In the genomic region with DNA sequence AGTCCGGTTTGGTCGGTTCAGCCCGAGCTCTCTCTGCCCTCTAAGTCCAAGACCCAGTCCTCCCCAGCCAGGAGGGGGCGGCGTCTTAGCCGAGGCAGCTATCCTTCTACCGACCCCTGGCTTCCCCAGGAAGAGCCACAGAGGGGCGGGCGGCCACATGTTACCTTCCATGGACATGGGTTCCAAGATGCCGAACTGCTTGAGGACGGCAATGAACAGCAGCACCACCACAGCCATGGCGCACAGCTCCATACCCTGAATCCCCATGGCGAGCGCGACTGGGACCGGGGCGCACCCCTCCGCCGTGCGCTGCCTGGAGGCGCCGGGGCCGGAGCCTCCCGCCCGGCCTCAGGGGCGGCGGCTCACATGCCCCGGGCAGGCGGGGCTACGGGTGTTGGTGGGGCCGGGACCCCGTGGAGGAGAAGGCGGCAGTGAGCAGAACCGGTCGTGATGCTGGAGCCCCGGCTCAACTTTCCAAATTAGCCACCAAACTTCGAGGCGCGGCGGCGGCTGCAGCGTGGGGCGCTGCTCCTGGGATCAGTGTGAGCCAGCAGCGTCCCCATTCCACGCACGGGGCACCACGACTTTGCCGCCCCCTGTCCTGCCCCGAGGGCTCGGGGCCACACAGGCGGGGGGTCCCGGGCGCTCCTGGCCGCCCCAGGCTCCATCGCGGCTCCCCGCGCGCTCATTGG, we compare ENCODE assay signal across 7 mouse cellular contexts. TPM values are rescaled to one million over a fixed set of nuclear protein-coding genes. Genes with fewer than 3 reads are reported as not detected.
DNase-seq lines count a peak whose midpoint lies in the region; ATAC-seq lines count a peak whose summit lies in the region.

No protein-coding gene starts in this region.

- H3K4me3 ChIP-seq in heart, embryonic 12.5 days, result peak overlapping the region; percentile 64
- peak overlapping the region; percentile 56 for H3K4me3 ChIP-seq in limb, embryonic 15.5 days
- H3K4me3 ChIP-seq in neural tube, embryonic 15.5 days (replicated peaks), result peak overlapping the region; percentile 39

- H3K36me3 ChIP-seq in heart, embryonic 12.5 days, result no peaks in the 10 kb centered on the region
- H3K36me3 ChIP-seq in limb, embryonic 15.5 days, result no peaks in the 10 kb centered on the region
- no peaks in the 10 kb centered on the region for H3K36me3 ChIP-seq in neural tube, embryonic 15.5 days

- H3K9ac ChIP-seq in heart, embryonic 12.5 days, result peak overlapping the region; percentile 64
- peak overlapping the region; percentile 40 for H3K9ac ChIP-seq in limb, embryonic 15.5 days
- H3K9ac ChIP-seq in neural tube, embryonic 15.5 days (replicated peaks), result peak overlapping the region; percentile 17; the same call in 1 of the 2 replicates

- H3K27me3 ChIP-seq in heart, embryonic 12.5 days (replicated peaks), result peaks cover 79% of the 10 kb centered on the region
- H3K27me3 ChIP-seq in limb, embryonic 15.5 days, result peaks cover 75% of the 10 kb centered on the region
- peaks cover 77% of the 10 kb centered on the region for H3K27me3 ChIP-seq in neural tube, embryonic 15.5 days (replicated peaks)

- peak; percentile 37; the same call in 1 of the 2 replicates for ATAC-seq in heart, embryonic 12.5 days (ENCODE audit: insufficient number of reproducible peaks, low FRiP score)
- ATAC-seq in limb, embryonic 15.5 days (ENCODE audit: insufficient number of reproducible peaks, low FRiP score, low TSS enrichment, low read depth), result no peak
- ATAC-seq in neural tube, embryonic 15.5 days (ENCODE audit: low FRiP score), result 0 out of 2 replicates have a peak, but pooled peaks have one; percentile 15

- WGBS in heart, embryonic 12.5 days, result under 1% methylated on average over 57 of the region's 59 CpGs
- WGBS in limb, embryonic 15.5 days, result under 1% methylated on average over 59 of the region's 59 CpGs
- under 1% methylated on average over 59 of the region's 59 CpGs for WGBS in neural tube, embryonic 15.5 days

- no peaks in the 10 kb centered on the region for H3K9me3 ChIP-seq in heart, embryonic 12.5 days (replicated peaks)
- H3K9me3 ChIP-seq in limb, embryonic 15.5 days, result no peaks in the 10 kb centered on the region
- H3K9me3 ChIP-seq in neural tube, embryonic 15.5 days (replicated peaks), result no peaks in the 10 kb centered on the region

- H3K27ac ChIP-seq in heart, embryonic 12.5 days (ENCODE audit: poor library complexity, severe bottlenecking), result no peak overlapping the region
- H3K27ac ChIP-seq in limb, embryonic 15.5 days, result no peak overlapping the region
- H3K27ac ChIP-seq in neural tube, embryonic 15.5 days (replicated peaks), result no peak overlapping the region

- H3K4me1 ChIP-seq in heart, embryonic 12.5 days (replicated peaks), result peaks cover 31% of the 10 kb centered on the region
- peaks cover 37% of the 10 kb centered on the region for H3K4me1 ChIP-seq in limb, embryonic 15.5 days
- peaks cover 35% of the 10 kb centered on the region for H3K4me1 ChIP-seq in neural tube, embryonic 15.5 days

- peak overlapping the region; percentile 97 for H3K4me2 ChIP-seq in heart, embryonic 12.5 days
- peak overlapping the region; percentile 96 for H3K4me2 ChIP-seq in limb, embryonic 15.5 days
- peak overlapping the region; percentile 72 for H3K4me2 ChIP-seq in neural tube, embryonic 15.5 days

- DNase-seq in ES-CJ7 (ENCODE audit: low read depth, low spot score) (peak; percentile 40), R1 (ENCODE audit: low read depth, low spot score) (peak; percentile 67)
- no peak for DNase-seq in cerebellum, adult 11-12 months
- no peak for DNase-seq in thymus, postnatal 36 days

RNA-seq across cellular contexts. Expression of a gene that starts 37.6 kb away (rescaled TPM):
- polyA plus RNA-seq in heart, embryonic 12.5 days (2016; fragmentation: Nextera tagmentation; extraction: Ambion mirVana), result 26.2 and 29.0 TPM in 2 replicates
- 22.1 and 27.5 TPM in 2 replicates for polyA plus RNA-seq in limb, embryonic 15.5 days (2015; fragmentation: Nextera tagmentation; extraction: Ambion mirVana)
- 31.2 and 36.4 TPM in 2 replicates for polyA plus RNA-seq in neural tube, embryonic 15.5 days (2015; fragmentation: Nextera tagmentation; extraction: Ambion mirVana)

RNA-seq across cellular contexts. Expression of a gene that starts 39.9 kb away (rescaled TPM):
- polyA plus RNA-seq in heart, embryonic 12.5 days (2016; fragmentation: Nextera tagmentation; extraction: Ambion mirVana), result 1.2 TPM in 2 replicates
- 1.1 and 1.9 TPM in 2 replicates for polyA plus RNA-seq in limb, embryonic 15.5 days (2015; fragmentation: Nextera tagmentation; extraction: Ambion mirVana)
- polyA plus RNA-seq in neural tube, embryonic 15.5 days (2015; fragmentation: Nextera tagmentation; extraction: Ambion mirVana), result 6.5 and 9.3 TPM in 2 replicates

RNA-seq across cellular contexts. Expression of a gene that starts 57.0 kb away (rescaled TPM):
- polyA plus RNA-seq in heart, embryonic 12.5 days (2016; fragmentation: Nextera tagmentation; extraction: Ambion mirVana), result 0.44 and 0.45 TPM in 2 replicates
- 0.44 and 0.51 TPM in 2 replicates for polyA plus RNA-seq in limb, embryonic 15.5 days (2015; fragmentation: Nextera tagmentation; extraction: Ambion mirVana)
- 0.05 and 0.32 TPM in 2 replicates for polyA plus RNA-seq in neural tube, embryonic 15.5 days (2015; fragmentation: Nextera tagmentation; extraction: Ambion mirVana)

RNA-seq across cellular contexts. Expression of a gene that starts 59.3 kb away (rescaled TPM):
- 0.19 and 0.21 TPM in 2 replicates for polyA plus RNA-seq in heart, embryonic 12.5 days (2016; fragmentation: Nextera tagmentation; extraction: Ambion mirVana)
- polyA plus RNA-seq in limb, embryonic 15.5 days (2015; fragmentation: Nextera tagmentation; extraction: Ambion mirVana), result 13.1 and 13.2 TPM in 2 replicates
- polyA plus RNA-seq in neural tube, embryonic 15.5 days (2015; fragmentation: Nextera tagmentation; extraction: Ambion mirVana), result 0.06 and 0.50 TPM in 2 replicates

Comparison
In these comparisons a context has a peak if more than half of its experiments do, and no peak if none do; other contexts are left out.
1. DNase-seq: peak in ES-CJ7 (single experiment) and R1 (single experiment); none in cerebellum, adult 11-12 months (single experiment) and thymus, postnatal 36 days (0 of 2).
2. Peak in every context shown above with its lines, with median percentiles within 50 percentile points of each other: H3K4me2 ChIP-seq, H3K4me3 ChIP-seq and H3K9ac ChIP-seq.